ENCODE assay signal across 8 mouse cellular contexts in genomic region chr13:38527797-38528650, GRCm38 (mm10). TPM values are rescaled to one million over a fixed set of nuclear protein-coding genes. Genes with fewer than 3 reads are reported as not detected.
DNase-seq lines count a peak whose midpoint lies in the region; ATAC-seq and TF ChIP-seq lines count a peak whose summit lies in the region.

No protein-coding gene starts in this region.

- peak; percentile 74 for DNase-seq in 3T3-L1 (ENCODE audit: low read depth, low spot score)
- peak; percentile 93 to 95 for DNase-seq in adrenal gland, postnatal 36 days
- DNase-seq in heart, adult 8-10 months (ENCODE audit: low spot score), result peak; percentile 88
- peak; percentile 83 to 90 for DNase-seq in kidney, adult 8-10 months
- DNase-seq in limb, embryonic 14.5 days (ENCODE audit: low spot score), result peak; percentile 74
- DNase-seq in spleen, adult 2 months (ENCODE audit: low read depth in 1 of 2, low spot score in 2 of 2), result peak; percentile 59 to 92

- ATAC-seq in embryonic facial prominence, embryonic 13.5 days (ENCODE audit: insufficient number of reproducible peaks, insufficient read depth, low FRiP score, low TSS enrichment, low read depth), result peak; percentile 82
- ATAC-seq in limb, embryonic 14.5 days (ENCODE audit: low FRiP score, low read depth), result peak; percentile 86
- ATAC-seq in midbrain, embryonic 16.5 days, result peak; percentile 96

- H3K9ac ChIP-seq in embryonic facial prominence, embryonic 13.5 days, result peak overlapping the region; percentile 90
- H3K9ac ChIP-seq in limb, embryonic 14.5 days (ENCODE audit: low read depth, low read length, severe bottlenecking), result peak overlapping the region; percentile 96
- peak overlapping the region; percentile 93 for H3K9ac ChIP-seq in midbrain, embryonic 16.5 days (ENCODE audit: low read depth, low read length)

- no peaks in the 10 kb centered on the region for H3K9me3 ChIP-seq in embryonic facial prominence, embryonic 13.5 days
- H3K9me3 ChIP-seq in limb, embryonic 14.5 days (ENCODE audit: control insufficient read depth, low read length), result no peaks in the 10 kb centered on the region
- no peaks in the 10 kb centered on the region for H3K9me3 ChIP-seq in midbrain, embryonic 16.5 days (replicated peaks; ENCODE audit: control insufficient read depth, low read length, poor library complexity, severe bottlenecking)

- peak overlapping the region; percentile 89 for H3K4me3 ChIP-seq in embryonic facial prominence, embryonic 13.5 days
- peak overlapping the region; percentile 92 for H3K4me3 ChIP-seq in limb, embryonic 14.5 days (replicated peaks; ENCODE audit: low read length)
- peak overlapping the region; percentile 91 for H3K4me3 ChIP-seq in midbrain, embryonic 16.5 days (ENCODE audit: low read depth, low read length)
- H3K4me3 ChIP-seq in spleen, adult 2 months (ENCODE audit: extremely low read depth, insufficient read depth, insufficient read length), result peak overlapping the region; percentile 87

- peaks cover 5% of the 10 kb centered on the region for H3K36me3 ChIP-seq in embryonic facial prominence, embryonic 13.5 days
- H3K36me3 ChIP-seq in limb, embryonic 14.5 days (ENCODE audit: control insufficient read depth, insufficient read depth, low read length), result peaks cover 5% of the 10 kb centered on the region
- H3K36me3 ChIP-seq in midbrain, embryonic 16.5 days (ENCODE audit: control insufficient read depth, insufficient read depth, low read length), result no peaks in the 10 kb centered on the region
- no peaks in the 10 kb centered on the region for H3K36me3 ChIP-seq in spleen, adult 2 months (ENCODE audit: control insufficient read depth, insufficient read depth, low read length)

- H3K27me3 ChIP-seq in embryonic facial prominence, embryonic 13.5 days, result peaks cover 4% of the 10 kb centered on the region; the same call in 1 of the 2 replicates
- no peaks in the 10 kb centered on the region for H3K27me3 ChIP-seq in limb, embryonic 14.5 days (ENCODE audit: control insufficient read depth, insufficient read depth, low read length)
- H3K27me3 ChIP-seq in midbrain, embryonic 16.5 days (ENCODE audit: control insufficient read depth, insufficient read depth, low read depth, low read length), result no peaks in the 10 kb centered on the region
- no peaks in the 10 kb centered on the region for H3K27me3 ChIP-seq in spleen, adult 2 months (ENCODE audit: control insufficient read depth, insufficient read depth, low read length)

- H3K27ac ChIP-seq in embryonic facial prominence, embryonic 13.5 days, result peak overlapping the region; percentile 92
- H3K27ac ChIP-seq in limb, embryonic 14.5 days (replicated peaks; ENCODE audit: low read depth, low read length), result peak overlapping the region; percentile 93
- H3K27ac ChIP-seq in midbrain, embryonic 16.5 days (ENCODE audit: low read length), result peak overlapping the region; percentile 75
- H3K27ac ChIP-seq in spleen, adult 2 months (ENCODE audit: insufficient read depth, low read length), result peak overlapping the region; percentile 77

- H3K4me1 ChIP-seq in embryonic facial prominence, embryonic 13.5 days, result peaks cover 31% of the 10 kb centered on the region
- H3K4me1 ChIP-seq in limb, embryonic 14.5 days (ENCODE audit: control insufficient read depth, insufficient read depth, low read length), result peaks cover 18% of the 10 kb centered on the region
- H3K4me1 ChIP-seq in midbrain, embryonic 16.5 days (ENCODE audit: control insufficient read depth, insufficient read depth, low read length), result peaks cover 19% of the 10 kb centered on the region
- H3K4me1 ChIP-seq in spleen, adult 2 months (ENCODE audit: control insufficient read depth, insufficient read depth, insufficient read length), result peaks cover 8% of the 10 kb centered on the region; the same call in 1 of the 2 replicates

- 0 out of 2 replicates have a peak, but pooled peaks have one; percentile 37 for TF ChIP-seq POLR2A in limb, embryonic 14.5 days (IDR thresholded peaks at IDR 0.05; ENCODE audit: borderline replicate concordance, extremely low read depth, insufficient read depth, insufficient read length)
- no peak; the same call in 1 of the 2 replicates for TF ChIP-seq POLR2A in spleen, adult 2 months (IDR thresholded peaks at IDR 0.05; ENCODE audit: low read depth, low read length)

- under 1% methylated on average over 71 of the region's 87 CpGs for WGBS in embryonic facial prominence, embryonic 13.5 days
- 2% methylated on average over 60 of the region's 87 CpGs for WGBS in limb, embryonic 14.5 days
- under 1% methylated on average over 81 of the region's 87 CpGs for WGBS in midbrain, embryonic 16.5 days
- under 1% methylated on average over 82 of the region's 87 CpGs for WGBS in spleen, adult 2 months

- H3K4me2 ChIP-seq in embryonic facial prominence, embryonic 13.5 days, result peak overlapping the region; percentile 74
- H3K4me2 ChIP-seq in limb, embryonic 14.5 days (replicated peaks; ENCODE audit: low read depth, low read length, severe bottlenecking), result peak overlapping the region; percentile 65
- H3K4me2 ChIP-seq in midbrain, embryonic 16.5 days (ENCODE audit: low read length), result peak overlapping the region; percentile 80

- TF ChIP-seq CTCF in spleen, adult 2 months (IDR thresholded peaks at IDR 0.05; ENCODE audit: extremely low read depth, insufficient read depth, insufficient read length, insufficient replicate concordance), result no peak

RNA-seq across cellular contexts. Expression of gene Txndc5, which starts 0.6 kb away (rescaled TPM):
- 100 to 1,000 TPM; 134 to 198 TPM for total RNA-seq in adrenal gland, postnatal 36 days (2021)
- polyA plus RNA-seq in embryonic facial prominence, embryonic 13.5 days (2015; fragmentation: Nextera tagmentation; extraction: Ambion mirVana), result 225 and 237 TPM in 2 replicates
- 10 to 100 TPM; 31.4 to 37.3 (median 34.8) TPM for total RNA-seq in heart, adult 8-10 months (2022)
- 212 and 218 TPM in 2 replicates for polyA plus RNA-seq in limb, embryonic 14.5 days (2012; rRNA removed)
- 342 and 345 TPM in 2 replicates for polyA plus RNA-seq in limb, embryonic 14.5 days (2014; fragmentation: Nextera tagmentation; extraction: Ambion mirVana)
- 75.4 and 76.3 TPM in 2 replicates for polyA plus RNA-seq in midbrain, embryonic 16.5 days (2015; fragmentation: Nextera tagmentation; extraction: Ambion mirVana)
- 88.0 and 112 TPM in 2 replicates for polyA plus RNA-seq in spleen, adult 2 months (2012; rRNA removed)

Comparison
In these comparisons a context has a peak if more than half of its experiments do, and no peak if none do; other contexts are left out.
1. Peak in every context shown above with its lines: DNase-seq, ATAC-seq, H3K4me3 ChIP-seq and H3K27ac ChIP-seq.